Mouse (Mus musculus): ENCODE results near the gene Aph1b.
A peak's percentile ranks its signal among the peaks of the same experiment; 100 is the strongest.
"Not testable (repeated sequence)": the region's sequence is repeated elsewhere in the genome, so short reads cannot be mapped to it uniquely, and the experiment has no call there.

The Aph1b gene

DNA sequence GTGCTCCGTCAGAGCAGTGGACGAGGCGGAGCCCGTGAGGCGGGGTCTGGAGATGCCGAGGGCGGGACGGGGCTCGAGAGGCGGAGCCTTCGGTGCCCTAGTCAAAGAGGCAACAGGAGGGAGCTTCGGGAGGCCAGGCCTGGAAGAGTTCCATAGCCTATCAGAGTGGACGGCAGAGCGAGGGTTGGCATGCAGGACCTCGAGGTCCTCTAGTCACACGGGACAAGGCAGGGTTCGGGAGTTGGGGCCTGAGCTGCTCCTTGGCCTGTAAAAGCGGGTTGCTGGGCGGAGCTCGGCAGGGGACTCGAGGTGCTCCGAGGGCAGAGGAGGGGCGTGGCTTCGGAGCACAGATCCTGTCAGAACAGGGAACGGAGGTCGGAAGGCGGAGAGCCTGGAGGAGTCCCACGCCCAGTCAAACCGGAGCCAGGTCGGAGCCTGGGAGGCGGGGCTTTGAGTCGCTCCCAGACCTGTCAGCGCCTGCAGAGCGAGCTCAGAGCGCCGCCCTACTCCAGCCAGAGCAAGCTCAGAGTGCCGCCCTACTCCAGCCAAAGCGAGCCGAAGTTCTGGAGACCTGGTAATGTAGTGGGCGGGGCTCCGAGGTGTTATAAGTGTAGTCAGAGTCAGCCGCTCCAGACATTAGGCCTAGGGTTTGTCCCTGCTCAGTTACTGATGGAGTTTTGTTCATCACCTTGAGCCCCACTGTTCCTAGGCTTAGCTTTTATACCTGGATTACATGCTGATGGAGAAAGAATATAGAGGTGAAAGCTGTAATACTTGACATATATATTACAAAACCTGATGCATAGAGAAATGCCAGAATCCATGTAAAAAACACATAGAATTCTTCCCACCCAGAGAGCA lies at the start of gene Aph1b:
Gene Aph1b (minus strand): TSS at position 27 of the 861 bp plus-strand sequence.
- DNase-seq: peak; percentile 95

GRCm38 (mm10) chr9:66835097-66835480 lies 39.8 kb upstream of the Aph1b start:
- DNase-seq: no peak

DNA sequence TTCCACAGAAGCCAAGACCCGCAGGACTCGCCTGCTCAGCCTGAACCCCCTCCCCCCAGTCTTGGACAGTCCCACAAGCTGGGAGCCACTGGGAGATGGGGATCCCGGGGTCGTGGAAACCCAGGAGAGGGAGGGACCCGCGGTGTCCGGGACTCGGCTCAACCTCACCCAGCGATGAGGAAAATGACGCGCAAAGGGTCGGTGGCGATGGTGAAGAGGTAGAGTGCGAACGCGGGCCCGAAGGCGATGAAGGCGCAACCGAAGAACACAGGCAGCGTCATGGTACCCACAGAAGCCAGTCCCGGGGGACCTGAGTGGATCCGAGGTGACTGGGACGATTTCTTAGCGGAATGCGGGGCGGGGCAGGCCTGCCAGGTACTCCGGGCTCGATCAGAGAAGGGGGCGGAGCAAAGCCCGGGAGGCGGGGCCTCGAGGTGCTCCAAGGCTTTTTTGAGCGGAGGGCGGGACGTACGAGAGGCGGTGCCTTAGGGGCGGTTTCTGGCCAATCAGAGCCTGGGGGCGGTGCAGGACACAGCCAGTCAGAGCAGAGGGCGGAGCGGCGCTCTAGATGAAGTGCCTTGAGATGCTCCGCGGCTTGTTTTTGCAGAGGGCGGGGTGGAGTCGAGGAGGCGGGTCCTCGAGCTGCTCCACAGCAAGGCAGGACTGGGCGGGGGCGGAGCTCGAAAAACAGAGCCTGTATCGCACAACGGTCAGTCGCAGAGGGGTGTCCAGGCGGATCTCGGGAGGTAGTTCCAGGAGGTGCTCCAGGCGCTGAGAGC lies 39.2 kb upstream of the Aph1b start, which contains the start of gene Aph1c:
Gene Aph1c (minus strand): TSS at position 409 of the 779 bp plus-strand sequence.
- peak; percentile 98 for DNase-seq

DNA sequence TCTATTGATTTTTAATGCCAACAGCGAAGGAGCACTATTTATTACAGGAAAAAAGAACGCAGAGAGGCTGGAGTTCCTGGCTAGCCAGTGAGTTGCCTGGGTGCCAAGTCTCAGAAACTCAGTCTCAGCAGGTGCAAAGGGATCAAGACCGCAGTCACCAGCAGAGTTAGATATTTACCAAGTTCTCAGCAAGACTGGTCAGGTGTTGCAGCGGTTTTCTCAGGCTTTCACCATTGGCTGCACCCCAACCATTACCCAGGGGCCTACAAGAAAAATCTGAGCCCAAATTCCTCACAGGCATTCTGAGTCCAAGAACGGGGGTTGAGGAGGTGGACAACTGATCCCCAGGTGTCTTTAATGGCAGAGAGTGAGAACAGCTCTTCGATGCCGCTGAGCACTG lies 38.6 kb upstream of the Aph1b start:
- DNase-seq: no peak

- no peak for DNase-seq
These were observed 37.1 kb upstream of the Aph1b start for GRCm38 (mm10) chr9:66832366-66832908.

GRCm38 (mm10) chr9:66825990-66826389 lies 30.7 kb upstream of the Aph1b start:
- no peak for DNase-seq

DNA sequence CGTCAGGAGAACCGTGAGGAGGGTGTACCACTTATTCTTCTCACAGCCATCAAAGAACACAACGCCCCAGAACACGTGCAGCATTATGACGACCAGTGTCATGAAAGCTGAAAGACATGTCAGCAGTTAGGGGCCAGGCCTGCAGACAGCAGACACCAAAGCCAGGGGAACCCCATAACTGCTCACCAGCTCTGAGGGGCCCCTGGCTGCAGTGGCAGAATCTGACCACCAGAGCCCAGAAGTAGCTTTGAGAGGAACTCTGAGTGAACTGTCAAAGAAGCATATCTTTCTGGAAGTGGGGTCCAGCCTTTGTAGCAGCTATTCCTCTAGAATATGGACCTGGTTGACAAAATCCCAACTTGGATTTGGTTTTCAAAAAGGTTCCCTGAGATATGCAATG lies 27.0 kb upstream of the Aph1b start:
- not testable (repeated sequence) for DNase-seq

DNA sequence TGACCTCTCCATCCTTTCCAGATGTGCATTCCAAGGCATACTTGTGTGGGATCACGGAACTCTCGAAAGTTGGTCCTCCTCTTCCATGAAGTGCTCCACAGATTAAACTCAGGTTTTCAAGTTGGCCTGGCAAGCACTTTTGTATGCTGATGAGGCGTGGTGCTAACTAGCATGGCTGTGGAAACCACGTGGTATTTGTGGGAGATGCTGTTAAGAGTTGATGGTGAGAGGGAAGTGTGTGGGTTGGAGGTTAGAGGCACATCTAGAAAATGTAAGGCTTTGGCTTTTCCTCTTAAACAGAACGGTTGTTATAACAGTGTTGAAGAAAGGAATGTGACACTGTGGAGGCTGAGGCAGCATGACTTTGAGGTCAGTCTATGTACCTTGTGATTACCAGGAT lies 25.7 kb upstream of the Aph1b start:
- DNase-seq: no peak

GRCm38 (mm10) chr9:66813392-66813791 lies 18.1 kb upstream of the Aph1b start:
- no peak for DNase-seq

DNA sequence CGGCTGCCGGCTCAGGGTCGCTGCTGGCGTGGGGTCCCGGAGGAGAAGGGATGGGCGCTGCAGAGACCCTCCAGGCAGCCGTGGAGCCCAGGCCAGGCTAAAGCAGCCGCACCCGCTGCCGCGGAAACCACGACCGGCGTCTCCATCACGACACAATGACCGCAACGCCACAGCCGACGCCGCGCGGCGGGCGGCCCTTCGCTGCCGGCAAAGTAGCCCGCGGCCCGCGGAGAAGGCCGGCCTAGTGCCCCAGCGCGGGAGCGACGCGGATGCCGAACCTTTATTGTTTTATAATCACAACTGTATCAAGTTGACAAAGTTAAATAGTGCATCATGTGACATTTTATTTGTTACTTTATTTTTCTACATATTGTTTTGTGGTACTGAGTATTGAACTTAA lies 10.7 kb upstream of the Aph1b start:
- not testable (repeated sequence) for DNase-seq

- DNase-seq: no peak
These were observed 6.7 kb upstream of the Aph1b start for GRCm38 (mm10) chr9:66801947-66802346.

GRCm38 (mm10) chr9:66796739-66797138 lies 1.4 kb upstream of the Aph1b start, which contains the start of gene Gm10647:
Gm10647 (plus strand) TSS chr9:66797039.
- DNase-seq: no peak

- no peak for DNase-seq
These were observed 444 bp downstream of the Aph1b start for GRCm38 (mm10) chr9:66794629-66795463.

- no peak for DNase-seq
These were observed 7.5 kb downstream of the Aph1b start for GRCm38 (mm10) chr9:66787821-66788220.

DNA sequence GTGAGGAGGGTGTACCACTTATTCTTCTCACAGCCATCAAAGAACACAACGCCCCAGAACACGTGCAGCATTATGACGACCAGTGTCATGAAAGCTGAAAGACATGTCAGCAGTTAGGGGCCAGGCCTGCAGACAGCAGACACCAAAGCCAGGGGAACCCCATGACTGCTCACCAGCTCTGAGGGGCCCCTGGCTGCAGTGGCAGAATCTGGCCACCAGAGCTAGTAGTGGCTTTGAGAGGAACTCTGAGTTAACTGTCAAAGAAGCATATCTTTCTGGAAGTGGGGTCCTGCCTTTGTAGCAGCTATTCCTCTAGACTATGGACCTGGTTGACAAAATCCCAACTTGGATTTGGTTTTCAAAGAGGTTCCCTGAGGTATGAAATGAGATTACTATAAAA lies 10.7 kb downstream of the Aph1b start:
- not testable (repeated sequence) for DNase-seq

DNA sequence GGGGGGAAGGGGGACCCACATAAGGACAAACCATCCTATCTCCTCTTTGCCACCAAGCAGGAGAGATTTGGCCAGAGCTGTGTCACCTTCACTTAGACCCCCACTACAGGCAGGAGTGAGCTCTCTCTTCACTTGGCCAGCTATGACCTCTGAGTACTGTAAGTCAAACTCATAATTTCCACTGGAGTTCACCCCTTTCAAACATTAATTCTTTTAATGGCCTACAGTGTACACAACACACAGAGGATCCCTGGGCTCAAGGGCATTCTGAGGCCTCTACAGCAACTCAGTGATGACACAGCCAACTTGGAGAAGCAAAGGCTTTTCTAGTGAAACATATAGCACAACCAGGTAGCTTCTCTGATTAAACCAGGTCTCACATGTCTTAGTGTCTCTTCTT lies 24.6 kb downstream of the Aph1b start:
- no peak for DNase-seq

DNA sequence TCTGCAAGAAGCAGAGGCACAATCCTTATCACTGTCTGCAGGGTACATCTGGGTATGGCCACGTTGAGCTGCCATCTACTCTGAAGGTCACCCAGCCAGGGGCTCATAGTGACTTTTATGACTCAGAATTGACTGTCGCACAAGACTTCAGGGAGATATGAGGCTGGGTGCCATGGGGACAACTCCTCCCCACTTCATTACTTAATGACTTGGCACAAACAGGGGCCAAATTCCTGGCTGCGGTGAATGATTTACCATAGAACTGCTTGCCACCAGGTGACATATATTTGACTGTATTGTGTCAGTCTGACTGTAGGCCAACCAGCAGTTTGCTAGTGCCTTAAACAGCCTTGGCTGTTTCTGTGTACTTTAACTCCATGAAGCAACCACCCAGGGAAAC lies 26.0 kb downstream of the Aph1b start:
- no peak for DNase-seq

GRCm38 (mm10) chr9:66768721-66769120 lies 26.6 kb downstream of the Aph1b start:
- DNase-seq: no peak

- DNase-seq: no peak
These were observed 34.3 kb downstream of the Aph1b start for GRCm38 (mm10) chr9:66760991-66761390.

DNA sequence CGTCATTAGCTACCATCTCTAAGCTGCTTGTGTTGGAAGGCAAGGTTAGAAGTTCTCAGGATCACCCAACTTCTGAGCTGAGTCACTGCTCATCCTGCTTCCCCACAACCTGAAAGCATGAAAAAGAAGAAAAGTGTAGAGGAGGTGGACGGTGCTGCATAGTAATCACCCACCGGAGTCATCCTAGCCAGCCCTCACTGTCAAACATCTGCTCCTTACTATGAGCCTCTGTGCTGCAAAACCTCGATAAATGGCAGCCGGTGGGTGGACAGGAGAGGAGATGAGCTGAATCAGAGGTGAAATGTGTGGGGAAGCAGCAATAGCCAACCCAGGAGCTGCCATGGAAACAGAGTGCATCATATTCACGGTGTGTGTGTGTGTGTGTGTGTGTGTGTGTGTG lies 42.4 kb downstream of the Aph1b start:
- DNase-seq: peak; percentile 23

DNA sequence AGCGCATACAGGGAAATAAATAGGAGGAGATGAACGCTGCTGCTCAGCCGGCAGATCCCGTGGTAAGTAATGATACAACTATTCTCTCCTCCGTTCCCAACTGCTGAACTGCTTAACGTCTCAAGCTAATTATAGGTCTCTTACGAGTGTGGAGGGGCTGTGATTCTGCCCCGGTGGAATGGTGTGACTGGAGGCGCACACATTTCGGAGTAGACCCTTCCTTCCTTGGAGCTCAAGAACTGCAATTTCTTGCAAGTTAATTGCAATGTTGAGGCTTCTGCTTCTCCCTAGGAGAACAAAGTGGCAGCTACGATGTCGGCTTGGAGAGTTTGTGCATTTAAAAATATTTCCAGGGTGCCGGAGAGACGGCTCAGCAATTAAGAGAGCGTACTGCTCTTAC lies 46.9 kb downstream of the Aph1b start:
- no peak for DNase-seq

GRCm38 (mm10) chr9:66744531-66744930 lies 50.8 kb downstream of the Aph1b start:
- no peak for DNase-seq

- DNase-seq: no peak
These were observed 55.8 kb downstream of the Aph1b start for GRCm38 (mm10) chr9:66739516-66739915.
